Mouse (Mus musculus) embryonic facial prominence, embryonic 14.5 days (tissue): Measurements from ENCODE around the gene Hyal1. TPM values are rescaled to one million over a fixed set of nuclear protein-coding genes. Genes with fewer than 3 reads are reported as not detected.

ENCODE experiments used
- ATAC-seq: fragments of 200-750 bp; cut with Nextera tagmentation; 2 replicates; pipeline ENCODE4 v1.8.0; 2017; ENCODE audit warnings: low read depth, moderate number of reproducible peaks, moderate TSS enrichment
- DNase-seq: peaks from one replicate; pipeline ENCODE4 v3.0.0-alpha.2; 2015; ENCODE audit warnings: low spot score
- H3K27ac ChIP-seq: fragments of 300-500 bp; sonication (generic); replicated peaks from 2 replicates; pipeline ENCODE4 v1.5.1; 2014; ENCODE audit warnings: low read depth, mild to moderate bottlenecking, low read length, moderate library complexity
- H3K27me3 ChIP-seq: fragments of 300-500 bp; sonication (generic); replicated peaks from 2 replicates; pipeline ENCODE4 v1.6.1; 2014; ENCODE audit warnings: low read length; ENCODE audit not compliant: control insufficient read depth, insufficient read depth
- H3K36me3 ChIP-seq: fragments of 300-500 bp; sonication (generic); 2 replicates; pipeline ENCODE4 v1.6.1; 2014; ENCODE audit warnings: low read length, mixed read lengths; ENCODE audit not compliant: control insufficient read depth, insufficient read depth
- H3K4me1 ChIP-seq: fragments of 300-500 bp; sonication (generic); 2 replicates; pipeline ENCODE4 v1.6.1; 2014; ENCODE audit warnings: antibody characterized with exemption, low read length; ENCODE audit not compliant: control insufficient read depth, insufficient read depth
- H3K4me2 ChIP-seq: fragments of 300-500 bp; sonication (generic); 2 replicates; pipeline ENCODE4 v1.6.1; 2014; ENCODE audit warnings: low read depth, mild to moderate bottlenecking, low read length, moderate library complexity, mixed read lengths
- H3K4me3 ChIP-seq: fragments of 300-500 bp; sonication (generic); 2 replicates; pipeline ENCODE4 v1.5.1; 2014; ENCODE audit warnings: low read depth, mild to moderate bottlenecking, low read length
- H3K9ac ChIP-seq: fragments of 300-500 bp; sonication (generic); 2 replicates; pipeline ENCODE4 v1.6.1; 2014; ENCODE audit warnings: low read depth, mild to moderate bottlenecking, low read length, moderate library complexity, mixed read lengths
- H3K9me3 ChIP-seq: fragments of 300-500 bp; sonication (generic); 2 replicates; pipeline ENCODE4 v1.6.1; 2016; ENCODE audit warnings: low read length; ENCODE audit not compliant: control insufficient read depth
- WGBS: fragments of 180-500 bp; shearing (Covaris S2); extraction: QIAGEN DNeasy Blood & Tissue Kit; methylation state at CpG from one replicate; pipeline ENCODE4 v1.1.7; 2014; 5-methylcytosine and 5-hydroxymethylcytosine counted together
- polyA plus RNA-seq: library from polyadenylated mRNA; unstranded; fragments of >200 nt; fragmentation: Nextera tagmentation; extraction: Ambion mirVana; gene quantifications from 2 replicates; pipeline ENCODE4 v1.2.1, GENCODE M21; 2014

The Hyal1 gene
- polyA plus RNA-seq, 1 experiment from 2014 or later: 5.6 TPM

- Histone ChIP-seq H3K36me3 (peaks cover 31% of the 10 kb centered on the region), H3K4me1 (peaks cover 40% of the 10 kb centered on the region), H3K27ac (peak overlapping the region; percentile 98), H3K27me3 (no peaks in the 10 kb centered on the region), H3K9ac (peak overlapping the region; percentile 73), H3K4me3 (peak overlapping the region; percentile 39; the same call in 1 of the 2 replicates), H3K9me3 (no peaks in the 10 kb centered on the region), H3K4me2 (peak overlapping the region; percentile 90)
- WGBS: 64% methylated on average over 6 of the region's 6 CpGs
- ATAC-seq (peak; percentile 8; the same call in 1 of the 2 replicates), DNase-seq (peak; percentile 75)
Observed at GRCm38 (mm10) chr9:107611456-107612190, 34.9 kb downstream of the Hyal1 start.

GRCm38 (mm10) chr9:107612191-107612944 lies 35.6 kb downstream of the Hyal1 start:
- DNase-seq (peak; percentile 97), ATAC-seq (peak; percentile 95)
- H3K27me3 ChIP-seq: no peaks in the 10 kb centered on the region
- peaks cover 34% of the 10 kb centered on the region for H3K4me1 ChIP-seq
- peak overlapping the region; percentile 73 for H3K9ac ChIP-seq
- H3K27ac ChIP-seq: peak overlapping the region; percentile 98
- H3K4me3 ChIP-seq: peak overlapping the region; percentile 39
- peak overlapping the region; percentile 90 for H3K4me2 ChIP-seq
- peaks cover 35% of the 10 kb centered on the region for H3K36me3 ChIP-seq
- WGBS: 6% methylated on average over 17 of the region's 48 CpGs
- H3K9me3 ChIP-seq: no peaks in the 10 kb centered on the region

GRCm38 (mm10) chr9:107612945-107613569 lies 36.3 kb downstream of the Hyal1 start:
- Histone ChIP-seq H3K9me3 (no peaks in the 10 kb centered on the region), H3K27me3 (no peaks in the 10 kb centered on the region), H3K36me3 (peaks cover 40% of the 10 kb centered on the region), H3K4me2 (peak overlapping the region; percentile 90), H3K4me3 (peak overlapping the region; percentile 39), H3K27ac (peak overlapping the region; percentile 98), H3K9ac (0 out of 2 replicates have a peak overlapping the region, but pooled peaks have one; percentile 2), H3K4me1 (peaks cover 27% of the 10 kb centered on the region)
- DNase-seq (peak; percentile 61), ATAC-seq (peak; percentile 24; the same call in 1 of the 2 replicates)
- 10% methylated on average over 12 of the region's 12 CpGs for WGBS

- peaks cover 14% of the 10 kb centered on the region for H3K4me1 ChIP-seq
- H3K27me3 ChIP-seq: no peaks in the 10 kb centered on the region
- 78% methylated on average over 4 of the region's 4 CpGs for WGBS
Observed at GRCm38 (mm10) chr9:107615035-107615434, 38.3 kb downstream of the Hyal1 start.

GRCm38 (mm10) chr9:107617461-107617860 lies 40.7 kb downstream of the Hyal1 start:
- no peak for DNase-seq
- Histone ChIP-seq H3K4me2 (no peak overlapping the region), H3K4me3 (no peak overlapping the region), H3K36me3 (peaks cover 73% of the 10 kb centered on the region), H3K9me3 (no peaks in the 10 kb centered on the region), H3K9ac (no peak overlapping the region), H3K27me3 (no peaks in the 10 kb centered on the region), H3K27ac (no peak overlapping the region), H3K4me1 (0 out of 2 replicates have a peak, but pooled peaks cover 3% of the 10 kb centered on the region)
- ATAC-seq: no peak
- WGBS: 76% methylated on average over 2 of the region's 2 CpGs

More at GRCm38 (mm10) chr9:107615035-107615434, 38.3 kb downstream of the Hyal1 start:
- Histone ChIP-seq H3K4me2 (no peak overlapping the region), H3K27ac (no peak overlapping the region), H3K4me3 (no peak overlapping the region), H3K9ac (0 out of 2 replicates have a peak overlapping the region, but pooled peaks have one; percentile 3), H3K9me3 (no peaks in the 10 kb centered on the region), H3K36me3 (peaks cover 60% of the 10 kb centered on the region)
- DNase-seq (no peak), ATAC-seq (no peak)

GRCm38 (mm10) chr9:107618098-107618497 lies 41.4 kb downstream of the Hyal1 start:
- DNase-seq: no peak
- Histone ChIP-seq H3K9ac (no peak overlapping the region), H3K36me3 (peaks cover 76% of the 10 kb centered on the region), H3K27ac (peak overlapping the region; percentile 33; the same call in 1 of the 2 replicates), H3K4me1 (0 out of 2 replicates have a peak, but pooled peaks cover 2% of the 10 kb centered on the region), H3K4me2 (no peak overlapping the region), H3K4me3 (no peak overlapping the region), H3K9me3 (no peaks in the 10 kb centered on the region), H3K27me3 (no peaks in the 10 kb centered on the region)
- ATAC-seq: no peak
- 84% methylated on average over 6 of the region's 6 CpGs for WGBS

- Histone ChIP-seq H3K4me1 (no peaks in the 10 kb centered on the region), H3K4me3 (no peak overlapping the region), H3K9ac (peak overlapping the region; percentile 40; the same call in 1 of the 2 replicates), H3K36me3 (peaks cover 75% of the 10 kb centered on the region), H3K27ac (peak overlapping the region; percentile 33; the same call in 1 of the 2 replicates), H3K9me3 (no peaks in the 10 kb centered on the region), H3K27me3 (no peaks in the 10 kb centered on the region), H3K4me2 (no peak overlapping the region)
- ATAC-seq: peak; percentile 34; the same call in 1 of the 2 replicates
- WGBS: 42% methylated on average over 12 of the region's 13 CpGs
- DNase-seq: peak; percentile 81
Observed at GRCm38 (mm10) chr9:107618778-107619545, 42.2 kb downstream of the Hyal1 start.

GRCm38 (mm10) chr9:107619546-107619879 lies 42.8 kb downstream of the Hyal1 start:
- Histone ChIP-seq H3K27ac (no peak overlapping the region), H3K4me1 (no peaks in the 10 kb centered on the region), H3K9me3 (no peaks in the 10 kb centered on the region), H3K4me3 (no peak overlapping the region), H3K4me2 (no peak overlapping the region), H3K27me3 (no peaks in the 10 kb centered on the region), H3K36me3 (peaks cover 75% of the 10 kb centered on the region), H3K9ac (no peak overlapping the region)
- 0 out of 2 replicates have a peak, but pooled peaks have one; percentile 3 for ATAC-seq
- WGBS: 82% methylated on average over 13 of the region's 13 CpGs
- no peak for DNase-seq
